Mouse (Mus musculus) fat pad, adult 2 months (tissue): ENCODE data around the gene Adgrf4.

Experiments
- DNase-seq: peaks from one replicate; pipeline ENCODE4 v3.0.0-alpha.2; 2011; ENCODE audit warnings: low read depth, low spot score; ENCODE audit errors: extremely low read depth

The Adgrf4 gene

GRCm38 (mm10) chr17:42692136-42692535, at the start of gene Adgrf4:
Gene Adgrf4, minus strand, starts transcription at chr17:42692284.
- peak; percentile 43 for DNase-seq

DNA sequence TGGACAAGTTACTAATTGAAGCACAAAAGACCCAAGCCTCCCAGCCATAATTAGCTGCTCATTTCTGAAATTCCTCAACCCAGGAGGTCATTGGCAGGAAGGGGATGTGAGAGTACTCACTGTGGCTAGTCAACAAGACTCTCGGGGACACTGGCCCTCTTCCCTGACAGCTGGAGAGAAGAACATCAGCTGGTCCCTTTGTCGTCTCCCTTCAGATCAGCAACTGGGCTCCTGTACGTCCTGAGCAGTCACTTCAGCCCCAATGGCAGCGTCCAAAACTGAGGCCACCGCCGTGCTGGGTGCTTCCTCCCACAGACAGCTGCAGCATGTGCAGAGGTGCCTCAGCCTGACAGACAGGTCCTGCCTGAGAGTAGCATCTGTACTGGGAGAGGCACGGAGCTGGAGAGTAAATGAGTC, 49.7 kb upstream of the Adgrf4 start, which contains the start of gene Adgrf2:
Gene Adgrf2 (minus strand): TSS at position 379 of the 417 bp plus-strand sequence.
- DNase-seq: no peak

DNA sequence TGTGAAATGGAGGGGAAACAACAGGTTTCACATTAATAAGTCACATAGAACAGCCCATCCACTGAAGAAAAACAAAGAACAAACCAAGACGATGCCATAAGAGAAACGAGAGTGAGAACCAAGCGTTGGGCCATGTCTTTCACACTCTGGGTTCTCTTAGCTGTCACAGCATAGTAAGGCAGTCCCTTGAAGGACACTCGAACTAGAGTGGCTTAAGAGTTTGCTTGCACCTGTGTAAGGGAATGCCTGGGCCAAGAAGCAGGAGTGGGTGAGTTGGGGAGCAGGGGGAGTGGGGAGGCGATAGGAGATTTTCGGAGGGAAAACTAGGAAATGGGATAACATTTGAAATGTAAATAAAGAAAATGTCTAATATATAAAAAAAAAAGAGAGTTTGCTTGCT, 46.7 kb upstream of the Adgrf4 start:
- DNase-seq: no peak

DNA sequence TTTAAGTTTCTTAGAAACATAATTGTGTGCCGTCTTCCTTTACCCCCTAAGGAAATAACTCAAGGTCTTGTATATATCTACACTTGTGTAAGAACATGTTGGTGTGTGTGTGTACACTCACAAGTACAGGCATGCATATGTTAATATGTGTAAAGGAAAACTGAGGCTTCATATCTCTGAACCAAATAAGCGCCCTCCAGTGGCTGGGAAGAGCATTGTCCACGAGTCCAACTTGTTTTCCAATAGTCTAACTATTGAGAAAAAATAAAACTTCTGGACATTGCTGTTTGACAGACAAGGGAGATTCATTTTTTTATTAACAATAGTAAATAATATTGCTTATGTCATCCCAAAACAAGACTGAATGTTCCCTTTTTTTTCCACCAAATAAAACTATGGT, 25.1 kb upstream of the Adgrf4 start:
- DNase-seq: no peak

DNA sequence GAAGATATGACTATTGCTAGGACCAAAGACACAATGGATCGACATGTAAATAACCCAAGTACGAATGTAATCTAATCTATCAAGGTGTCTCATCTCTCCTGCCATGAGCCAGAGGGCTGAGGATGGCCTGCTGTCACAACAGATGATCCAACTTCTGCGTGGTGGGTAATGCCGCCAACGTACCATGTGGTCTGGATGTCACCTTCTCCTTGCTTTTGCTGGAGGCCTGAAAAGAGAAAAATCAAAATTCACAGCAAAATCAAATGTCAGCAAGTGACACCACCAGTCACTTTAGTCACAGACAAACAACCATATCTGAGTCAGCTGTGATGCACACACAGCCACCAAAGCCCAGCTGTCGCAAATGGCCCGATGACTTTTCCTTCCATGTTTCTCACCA, 22.9 kb upstream of the Adgrf4 start:
- no peak for DNase-seq

DNA sequence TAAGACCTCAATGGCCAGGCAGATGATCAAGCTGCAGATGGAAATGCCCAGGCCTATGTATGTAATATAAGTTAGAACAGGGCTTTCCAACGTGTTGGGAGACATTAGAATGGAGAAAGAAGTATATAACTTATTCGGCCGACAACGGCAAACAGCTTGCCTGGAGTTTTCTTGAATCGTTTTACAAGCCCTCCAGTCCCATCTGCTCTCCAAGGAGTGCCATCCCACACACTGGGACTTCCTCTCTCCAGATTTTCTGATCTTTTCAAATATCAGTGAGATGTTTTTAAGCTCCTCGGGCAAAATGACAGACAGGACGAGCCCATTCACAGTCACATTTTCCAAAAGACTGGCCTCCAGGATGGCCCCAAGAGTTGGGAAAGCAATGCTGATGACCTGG, 18.6 kb upstream of the Adgrf4 start:
- DNase-seq: no peak

GRCm38 (mm10) chr17:42705611-42706010, 13.5 kb upstream of the Adgrf4 start:
- DNase-seq: no peak

DNA sequence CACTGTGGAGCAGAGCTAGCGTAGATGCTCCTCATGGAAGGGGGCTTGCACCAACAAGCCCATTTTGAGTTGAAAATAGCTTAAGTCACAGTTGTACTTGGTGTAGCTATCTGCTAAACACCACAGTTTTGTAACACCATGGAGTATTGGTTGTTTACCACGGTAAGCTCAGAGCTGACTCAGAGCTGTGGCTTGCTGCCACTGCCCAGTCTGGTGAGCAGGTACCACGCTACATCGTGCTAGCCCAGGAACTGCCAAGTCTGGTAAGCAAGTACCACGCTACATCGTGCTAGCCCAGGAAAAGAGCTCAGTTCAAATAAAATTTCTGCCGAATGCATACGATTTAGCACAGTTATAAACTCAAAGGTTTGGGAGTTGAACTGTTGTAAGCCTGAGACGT, 10.1 kb upstream of the Adgrf4 start:
- DNase-seq: no peak

DNA sequence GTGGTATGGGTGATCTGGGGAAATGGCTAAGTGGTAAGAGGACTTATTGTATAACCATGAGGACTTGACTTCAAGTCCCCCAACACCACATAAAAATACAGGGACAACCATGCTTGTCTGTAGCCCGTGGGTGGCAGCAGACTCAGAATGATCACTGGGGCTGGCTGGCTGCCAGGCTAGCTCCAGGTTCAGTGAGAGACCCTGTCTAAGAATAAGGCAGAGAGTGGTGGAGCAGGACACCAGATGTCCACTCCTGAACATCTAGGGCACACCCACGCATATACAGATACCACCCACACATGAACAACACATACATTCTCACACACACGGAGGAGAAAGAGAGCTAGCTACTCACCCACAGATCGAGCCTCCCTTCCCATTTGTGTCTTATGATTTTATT, 2.6 kb upstream of the Adgrf4 start:
- no peak for DNase-seq

- peak; percentile 36 for DNase-seq
Measured at GRCm38 (mm10) chr17:42690531-42690930, 1.6 kb downstream of the Adgrf4 start.

DNA sequence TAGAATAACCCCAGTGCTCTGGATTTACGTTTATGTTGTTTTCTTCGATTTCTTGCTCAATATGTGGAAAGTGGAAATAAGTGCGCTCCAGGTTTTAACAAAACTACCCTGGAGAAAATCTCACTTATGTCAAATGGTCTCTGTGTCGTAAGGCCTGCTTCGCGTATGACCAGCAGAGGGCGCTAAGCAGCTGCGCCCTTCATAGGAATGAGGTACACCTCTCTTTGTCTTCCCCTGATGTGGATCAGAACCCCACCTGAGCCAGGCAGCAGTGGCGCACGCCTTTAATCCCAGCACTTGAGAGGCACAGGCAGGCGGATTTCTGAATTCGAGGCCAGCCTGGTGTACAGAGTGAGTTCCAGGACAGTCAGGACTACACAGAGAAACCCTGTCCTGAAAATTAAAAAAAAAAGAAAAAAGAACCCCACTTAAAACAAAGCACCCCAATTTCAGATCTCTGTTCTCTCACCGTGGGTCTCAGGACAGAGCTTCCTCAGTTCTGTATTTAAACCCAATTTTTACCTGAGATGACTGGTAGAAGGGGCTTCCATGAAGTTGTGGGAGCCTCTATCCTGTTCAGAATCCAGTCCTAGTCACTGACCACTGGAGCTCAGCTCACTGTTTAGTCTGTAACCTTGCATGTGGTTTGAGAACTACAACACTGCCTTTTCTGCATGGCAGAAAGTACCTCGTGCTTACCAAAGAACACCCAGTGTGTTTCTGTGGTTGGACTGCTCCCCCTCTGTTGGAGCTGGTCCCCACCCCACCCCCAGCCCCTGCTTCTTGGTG, 33.3 kb downstream of the Adgrf4 start:
- DNase-seq: no peak

- no peak for DNase-seq
Measured at GRCm38 (mm10) chr17:42643416-42643815, 48.7 kb downstream of the Adgrf4 start.

GRCm38 (mm10) chr17:42630206-42630605, 61.9 kb downstream of the Adgrf4 start:
- peak; percentile 54 for DNase-seq

- DNase-seq: no peak
Measured at GRCm38 (mm10) chr17:42613043-42613737, 78.9 kb downstream of the Adgrf4 start.

DNA sequence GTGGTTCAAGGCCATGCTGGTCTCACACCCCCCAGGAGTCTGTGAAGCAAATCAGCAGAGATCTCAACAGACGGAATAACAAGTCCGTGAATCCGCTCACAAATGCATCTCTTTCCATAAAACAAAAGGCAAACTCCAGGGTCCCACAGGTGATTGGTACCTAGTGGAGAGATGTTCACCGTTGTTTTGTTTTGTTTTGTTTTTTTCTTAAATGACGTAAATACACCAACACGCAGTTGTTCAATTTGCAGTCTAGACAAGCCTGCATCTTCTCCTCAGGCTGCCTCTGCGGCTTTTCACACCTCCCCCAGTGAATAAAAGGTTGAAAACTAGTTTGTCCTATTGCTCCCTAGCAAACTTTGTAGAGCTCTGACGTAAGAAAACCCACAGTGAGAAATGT, 80.8 kb downstream of the Adgrf4 start, which contains the start of gene Opn5:
Gene Opn5 (minus strand): TSS at position 101 of the 400 bp plus-strand sequence.
- DNase-seq: no peak

DNA sequence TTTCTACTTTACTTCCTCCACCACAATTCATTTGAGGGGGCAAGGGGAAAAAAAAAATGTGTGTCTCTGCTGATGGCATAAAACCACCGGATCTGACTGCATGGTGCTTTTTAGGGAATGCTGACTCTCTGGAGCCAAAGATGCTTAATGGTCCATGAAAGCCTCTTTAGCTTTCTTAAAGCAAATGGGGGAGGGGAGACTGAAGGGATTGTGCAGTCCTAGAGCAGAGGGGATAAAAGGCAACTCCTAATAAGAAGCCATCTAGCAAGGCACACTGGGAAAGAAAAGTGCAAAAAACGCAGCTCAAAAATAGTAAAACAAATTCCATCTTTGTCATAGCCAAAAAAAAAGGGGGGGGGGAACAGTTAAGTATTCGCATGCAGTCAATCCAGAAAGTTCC, 83.8 kb downstream of the Adgrf4 start:
- DNase-seq: no peak
